Mouse (Mus musculus) kidney, adult 18-20 months (tissue): ENCODE measurements around the gene Gm21310.
"Not testable (repeated sequence)": the region's sequence is repeated elsewhere in the genome, so short reads cannot be mapped to it uniquely, and the experiment has no call there.

Experiments used
- DNase-seq: peaks from one replicate; pipeline ENCODE4 v3.0.0; 2021

Gene Gm21310

DNA sequence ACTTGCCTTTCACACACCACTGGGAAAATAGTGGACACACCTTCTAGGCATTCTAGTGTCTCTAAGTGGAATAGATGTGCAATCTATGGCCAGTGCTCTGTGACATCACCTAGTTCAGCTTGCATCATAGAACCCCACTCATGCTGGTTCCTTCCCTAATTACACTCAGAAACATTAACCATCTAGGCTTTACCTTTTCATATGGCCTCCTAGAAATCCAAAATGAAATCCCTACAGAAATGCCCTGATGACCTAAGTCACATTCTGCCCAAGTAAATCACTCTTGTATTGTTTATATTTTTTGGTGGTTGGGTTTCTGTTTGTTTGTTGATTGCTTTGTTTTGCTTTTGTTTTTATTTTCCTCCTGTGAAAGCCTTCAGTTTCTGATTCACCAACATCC is at the start of gene Gm21310:
TSS of gene Gm21310 (minus strand) at position 101 of the 400 bp plus-strand sequence.
- DNase-seq = not testable (repeated sequence)
